Mouse (Mus musculus): ENCODE data around the gene Rab29.

GRCm38 (mm10) chr1:131822856-131823492 is 44.0 kb upstream of the Rab29 start:
- TF ChIP-seq CTCF (IDR thresholded peaks at IDR 0.05; ENCODE audit: low read depth) (no peak), EP300 (optimal IDR thresholded peaks at IDR 0.05) (no peak)

All from stomach, postnatal 0 days (tissue).